Mouse (Mus musculus) common myeloid progenitor, adult 5-6 weeks (primary cell): ENCODE measurements at regions not wholly inside any gene's neighbourhood (a gene's known extent, or its start where the extent isn't known, plus 50 kb on each side); places are given as distances from the start of the nearest gene placed in this dataset.
A peak's percentile ranks its signal among the peaks of the same experiment; 100 is the strongest.

ENCODE experiments used
- ATAC-seq: replicated peaks from 2 replicates; pipeline ENCODE4 v1.8.0; 2016; ENCODE audit warnings: low read depth, mild to moderate bottlenecking, moderate TSS enrichment, inconsistent platforms; ENCODE audit not compliant: poor library complexity, severe bottlenecking

- ATAC-seq: no peak
Measured at GRCm38 (mm10) chr12:58027796-58028195, 183.8 kb upstream of the Sstr1 start.

GRCm38 (mm10) chr12:58056368-58056860 lies 155.2 kb upstream of the Sstr1 start:
- no peak for ATAC-seq

GRCm38 (mm10) chr12:58067318-58068223 lies 144.0 kb upstream of the Sstr1 start:
- ATAC-seq: peak; percentile 92

- ATAC-seq: no peak
Measured at GRCm38 (mm10) chr12:58087311-58087710, 124.3 kb upstream of the Sstr1 start.

- no peak for ATAC-seq
Measured at GRCm38 (mm10) chr12:58112643-58113042, 98.9 kb upstream of the Sstr1 start.

- ATAC-seq: no peak
Measured at GRCm38 (mm10) chr12:58139121-58139520, 72.5 kb upstream of the Sstr1 start.

GRCm38 (mm10) chr12:58151883-58152282 lies 59.7 kb upstream of the Sstr1 start:
- ATAC-seq: no peak
